Mouse (Mus musculus) macrophage (primary cell): Measurements from ENCODE around the gene Tenm4. TPM values are rescaled to one million over a fixed set of nuclear protein-coding genes. Genes with fewer than 3 reads are reported as not detected.

Experiments used
- H3K27ac ChIP-seq: fragments of 350-480 bp; formaldehyde crosslinking; 2 replicates; pipeline ENCODE4 v1.9.0; 2021
- H3K36me3 ChIP-seq: fragments of 350-480 bp; formaldehyde crosslinking; 2 replicates; pipeline ENCODE4 v1.9.0; 2021; ENCODE audit errors: inconsistent target
- H3K4me3 ChIP-seq: fragments of 350-480 bp; formaldehyde crosslinking; 2 replicates; pipeline ENCODE4 v1.9.0; 2021; ENCODE audit errors: inconsistent target
- H3K79me2 ChIP-seq: fragments of 350-480 bp; formaldehyde crosslinking; 2 replicates; pipeline ENCODE4 v1.9.0; 2021; ENCODE audit errors: inconsistent target
- WGBS: methylation state at CpG from one replicate; pipeline ENCODE4 v1.1.7; 2026; ENCODE audit warnings: inconsistent platforms; ENCODE audit not compliant: missing documents; 5-methylcytosine and 5-hydroxymethylcytosine counted together
- polyA plus RNA-seq: library from polyadenylated mRNA; stranded (reverse); fragments of 250-400 nt; gene quantifications from 3 replicates; pipeline ENCODE4 v1.2.4, GENCODE M21; 2018; ENCODE audit warnings: inconsistent platforms

The Tenm4 gene
- polyA plus RNA-seq, 1 experiment from 2014 or later, result 1.3 TPM

DNA sequence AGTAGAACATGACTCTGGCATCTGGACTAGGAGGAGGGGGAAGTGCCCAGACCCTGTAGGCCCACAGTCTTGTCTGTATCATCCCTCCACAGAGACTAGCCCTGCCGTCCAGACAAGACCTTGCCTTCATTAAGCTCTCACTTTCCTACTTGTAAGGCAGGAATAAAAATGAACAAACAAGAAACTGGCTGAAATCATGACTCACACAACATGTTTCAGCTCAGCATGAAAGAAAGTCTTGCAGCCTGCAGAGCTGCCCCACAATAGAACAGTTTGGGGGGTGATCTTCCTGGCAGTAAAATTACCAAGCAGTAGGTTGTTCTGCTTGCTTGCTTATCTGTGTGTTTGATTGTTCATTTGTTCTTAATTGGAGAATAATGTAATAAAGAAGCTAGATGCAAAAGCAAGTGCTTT is 539.6 kb downstream of the Tenm4 start:
- Histone ChIP-seq H3K27ac (no peak overlapping the region), H3K79me2 (no peaks in the 10 kb centered on the region), H3K4me3 (no peak overlapping the region), H3K36me3 (no peaks in the 10 kb centered on the region)
- 92% methylated on average over 1 of the region's 1 CpGs for WGBS

DNA sequence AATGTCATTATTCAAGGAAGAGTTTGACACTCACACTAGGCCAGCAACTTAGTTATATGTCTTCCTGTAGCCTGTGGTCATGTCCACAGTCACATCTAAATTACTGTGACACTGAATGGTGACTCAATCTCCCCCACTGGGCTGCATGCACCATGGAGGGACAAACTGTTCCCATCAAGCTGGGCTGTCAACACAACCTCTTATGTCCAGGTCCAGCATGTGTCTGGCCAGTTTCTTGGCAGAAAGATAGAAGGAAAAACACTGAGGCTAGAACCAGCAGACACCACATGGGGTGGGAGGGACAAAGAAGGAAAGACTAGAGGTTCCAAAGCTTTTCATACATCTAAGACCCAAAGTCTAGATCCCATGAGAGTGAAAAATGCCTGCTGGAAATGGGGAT is 541.8 kb downstream of the Tenm4 start:
- Histone ChIP-seq H3K4me3 (no peak overlapping the region), H3K36me3 (no peaks in the 10 kb centered on the region), H3K79me2 (no peaks in the 10 kb centered on the region), H3K27ac (no peak overlapping the region)

DNA sequence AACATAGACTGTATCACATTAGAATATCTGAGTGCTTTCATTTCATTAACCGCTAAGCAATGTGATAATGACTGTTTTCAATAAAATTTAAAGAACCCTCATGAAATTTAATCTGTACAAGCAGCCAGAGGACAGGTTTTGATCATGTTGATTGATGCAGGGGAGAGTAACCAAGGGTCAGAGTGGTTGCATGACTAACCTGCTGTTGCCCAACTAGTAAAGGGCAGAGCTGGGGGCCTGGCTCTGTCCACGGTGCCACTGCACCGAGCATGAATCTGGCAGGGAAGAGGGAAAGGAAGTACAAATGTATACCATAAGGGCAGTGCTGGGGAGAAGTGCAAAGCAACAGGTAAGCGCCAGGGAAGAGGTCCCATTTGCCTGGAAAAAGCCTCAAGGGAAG is 545.9 kb downstream of the Tenm4 start:
- Histone ChIP-seq H3K4me3 (no peak overlapping the region), H3K79me2 (no peaks in the 10 kb centered on the region), H3K36me3 (no peaks in the 10 kb centered on the region), H3K27ac (no peak overlapping the region)
- WGBS, result 93% methylated on average over 4 of the region's 4 CpGs

DNA sequence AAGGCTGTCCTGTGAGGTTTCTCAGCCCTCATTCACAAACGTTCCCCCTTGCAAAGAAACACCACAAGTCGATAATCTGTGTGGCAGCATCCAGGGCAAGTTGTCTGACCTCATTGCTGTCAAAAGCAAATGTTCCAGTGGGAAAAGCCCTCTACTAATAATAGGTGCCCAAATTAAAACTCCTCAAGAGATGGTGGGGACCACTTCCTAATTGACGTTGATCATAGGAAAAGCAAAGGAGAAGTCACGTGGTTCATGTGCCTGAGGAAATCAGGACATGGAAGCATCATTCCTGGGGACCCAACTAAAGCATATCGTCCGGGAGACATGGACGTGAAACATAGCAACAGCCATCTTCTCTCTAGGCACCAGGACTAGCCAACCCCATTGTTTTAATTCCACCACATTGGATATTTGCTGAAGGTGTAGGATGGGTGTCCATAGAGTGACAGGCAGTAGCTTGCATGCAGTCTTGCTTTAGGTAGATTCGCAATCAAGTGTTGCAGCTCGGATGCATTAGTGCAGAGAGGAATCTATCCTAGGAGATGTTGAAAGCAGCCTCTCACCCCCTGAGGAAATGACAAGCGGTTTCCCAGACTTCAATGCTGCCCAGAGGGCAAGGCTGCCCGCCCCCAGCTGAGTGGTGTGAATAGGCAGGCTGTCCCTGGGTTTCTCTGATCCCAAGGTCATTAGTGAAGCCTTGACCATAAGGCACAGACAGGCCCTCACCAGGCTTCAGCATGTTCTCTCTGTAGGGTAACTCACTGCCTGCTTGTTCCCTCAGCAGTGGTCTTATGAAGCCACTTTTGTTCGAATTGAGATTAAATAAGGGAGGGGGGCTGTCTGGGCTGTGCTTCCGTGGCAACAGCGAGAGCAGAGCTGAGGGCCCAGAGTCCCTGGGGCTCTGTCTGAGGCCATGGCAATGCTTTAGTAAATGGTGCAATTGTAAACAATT is 547.4 kb downstream of the Tenm4 start:
- Histone ChIP-seq H3K36me3 (no peaks in the 10 kb centered on the region), H3K27ac (no peak overlapping the region), H3K4me3 (no peak overlapping the region), H3K79me2 (no peaks in the 10 kb centered on the region)
- 86% methylated on average over 14 of the region's 14 CpGs for WGBS

DNA sequence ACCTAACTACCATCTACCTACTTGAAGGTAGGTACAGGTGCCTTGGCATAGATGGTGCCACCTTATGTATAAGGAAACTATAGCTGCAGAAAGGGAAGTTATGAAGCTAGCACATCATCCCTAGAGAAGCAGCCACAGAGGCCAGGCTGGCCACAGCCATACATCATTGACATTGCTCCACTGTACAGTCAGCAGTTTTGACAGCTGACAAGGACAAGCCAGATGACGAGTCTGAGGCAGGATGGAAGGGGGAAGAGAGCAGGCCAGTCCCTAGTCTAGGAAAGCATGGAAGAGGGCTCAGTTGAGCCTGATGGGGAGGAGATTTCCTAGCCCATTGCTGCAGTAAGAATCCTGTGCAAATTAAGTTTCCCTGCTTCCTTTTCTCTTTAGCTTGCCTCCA is 548.9 kb downstream of the Tenm4 start:
- Histone ChIP-seq H3K79me2 (no peaks in the 10 kb centered on the region), H3K27ac (no peak overlapping the region), H3K4me3 (no peak overlapping the region), H3K36me3 (no peaks in the 10 kb centered on the region)
- 0% methylated on average over 1 of the region's 1 CpGs for WGBS

DNA sequence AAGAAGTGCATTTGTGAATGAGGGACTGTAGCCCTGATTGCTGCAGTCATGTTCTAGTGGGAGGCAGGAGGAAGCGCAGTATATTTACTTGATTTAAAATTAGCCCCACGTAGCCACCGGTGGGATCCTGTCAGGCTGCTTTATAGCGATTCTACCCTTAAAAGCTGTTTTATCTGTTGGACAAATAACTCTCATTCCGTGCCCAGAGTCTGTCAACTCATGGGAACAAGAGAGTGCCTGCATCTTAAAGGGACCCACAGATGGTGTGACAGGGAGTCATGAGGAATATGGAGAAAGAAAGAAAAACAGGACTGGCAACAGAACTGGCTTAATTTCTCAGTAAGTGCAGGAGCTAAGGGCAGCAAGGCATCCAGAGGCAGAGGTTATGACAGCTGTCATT is 549.4 kb downstream of the Tenm4 start:
- Histone ChIP-seq H3K36me3 (no peaks in the 10 kb centered on the region), H3K79me2 (no peaks in the 10 kb centered on the region), H3K4me3 (no peak overlapping the region), H3K27ac (no peak overlapping the region)
- WGBS, result 76% methylated on average over 5 of the region's 5 CpGs

GRCm38 (mm10) chr7:96722796-96723195 is 551.8 kb downstream of the Tenm4 start:
- H3K36me3 ChIP-seq, result no peaks in the 10 kb centered on the region
- 92% methylated on average over 3 of the region's 3 CpGs for WGBS
- no peaks in the 10 kb centered on the region for H3K79me2 ChIP-seq
- H3K27ac ChIP-seq, result no peak overlapping the region
- no peak overlapping the region for H3K4me3 ChIP-seq

DNA sequence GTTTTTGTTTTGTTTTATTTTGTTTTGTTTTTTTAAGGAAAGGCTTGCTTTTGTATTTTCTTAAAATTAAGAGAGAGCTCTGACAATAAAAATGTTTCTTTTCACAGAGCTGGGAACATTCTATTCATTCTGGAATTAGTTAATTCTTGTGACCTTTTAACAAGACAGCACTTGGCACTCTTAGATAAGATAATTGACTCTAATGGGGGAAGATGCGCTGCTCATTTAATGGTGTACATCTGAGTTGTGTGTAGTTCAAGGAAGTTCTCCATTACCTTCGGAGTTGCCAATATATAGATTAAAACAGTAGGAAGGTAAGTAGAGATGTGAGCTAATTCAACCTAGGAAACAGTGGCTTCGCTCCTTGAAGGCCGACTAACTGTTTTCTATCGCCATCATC is 554.6 kb downstream of the Tenm4 start:
- H3K79me2 ChIP-seq, result no peaks in the 10 kb centered on the region
- no peak overlapping the region for H3K4me3 ChIP-seq
- H3K27ac ChIP-seq, result no peak overlapping the region
- H3K36me3 ChIP-seq, result no peaks in the 10 kb centered on the region
- WGBS, result 98% methylated on average over 5 of the region's 5 CpGs

DNA sequence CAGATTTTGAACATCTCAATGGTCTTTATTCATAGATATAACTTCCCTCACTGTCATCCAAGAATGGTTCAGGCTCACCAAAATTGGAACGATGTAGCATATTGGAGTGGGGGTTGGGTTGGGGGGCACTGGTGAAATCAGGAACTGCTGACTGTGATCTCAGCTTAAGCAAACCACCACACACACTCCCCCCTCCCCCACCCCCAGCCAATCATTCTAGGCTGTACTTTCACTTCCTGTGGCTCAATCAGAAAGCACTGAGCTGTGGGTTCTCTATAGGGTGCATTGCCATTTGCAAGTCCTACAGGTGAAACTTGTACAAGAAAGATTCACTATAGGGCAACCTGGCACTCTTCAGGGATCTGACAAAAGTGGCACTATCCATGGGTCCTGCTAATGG is 559.3 kb downstream of the Tenm4 start:
- Histone ChIP-seq H3K4me3 (no peak overlapping the region), H3K79me2 (no peaks in the 10 kb centered on the region), H3K27ac (no peak overlapping the region), H3K36me3 (no peaks in the 10 kb centered on the region)
- WGBS, result 0% methylated on average over 1 of the region's 1 CpGs

- Histone ChIP-seq H3K36me3 (no peaks in the 10 kb centered on the region), H3K4me3 (no peak overlapping the region), H3K27ac (no peak overlapping the region), H3K79me2 (no peaks in the 10 kb centered on the region)
- WGBS, result 91% methylated on average over 4 of the region's 4 CpGs
These were observed 560.9 kb downstream of the Tenm4 start for GRCm38 (mm10) chr7:96731947-96732346.

GRCm38 (mm10) chr7:96734315-96735058 is 563.4 kb downstream of the Tenm4 start:
- H3K79me2 ChIP-seq, result no peaks in the 10 kb centered on the region
- WGBS, result 20% methylated on average over 7 of the region's 7 CpGs
- no peak overlapping the region for H3K27ac ChIP-seq
- no peaks in the 10 kb centered on the region for H3K36me3 ChIP-seq
- no peak overlapping the region for H3K4me3 ChIP-seq

DNA sequence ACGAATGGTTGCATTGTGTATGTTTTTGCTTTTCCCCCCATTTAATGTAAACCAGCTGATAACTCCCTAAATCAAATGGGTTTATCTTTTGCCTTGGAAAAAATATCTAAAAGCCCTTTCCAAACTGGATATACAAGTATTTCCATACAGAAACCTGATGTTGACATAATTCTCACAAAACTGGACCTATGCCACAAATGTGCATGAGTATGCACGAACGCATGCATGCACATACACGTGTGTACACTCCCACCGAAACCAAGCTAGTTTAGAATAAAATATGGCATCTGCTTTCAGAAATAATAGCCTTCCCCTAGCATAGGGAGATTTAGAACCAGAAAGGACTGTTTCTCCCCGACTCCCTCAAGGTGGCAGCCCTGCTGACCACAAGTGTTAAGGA is 569.6 kb downstream of the Tenm4 start:
- 90% methylated on average over 6 of the region's 6 CpGs for WGBS
- Histone ChIP-seq H3K36me3 (no peaks in the 10 kb centered on the region), H3K79me2 (no peaks in the 10 kb centered on the region), H3K27ac (no peak overlapping the region), H3K4me3 (no peak overlapping the region)

- no peak overlapping the region for H3K27ac ChIP-seq
- WGBS, result 50% methylated on average over 7 of the region's 7 CpGs
- no peaks in the 10 kb centered on the region for H3K79me2 ChIP-seq
- H3K36me3 ChIP-seq, result no peaks in the 10 kb centered on the region
- H3K4me3 ChIP-seq, result no peak overlapping the region
These were observed 571.2 kb downstream of the Tenm4 start for GRCm38 (mm10) chr7:96742221-96742620.

DNA sequence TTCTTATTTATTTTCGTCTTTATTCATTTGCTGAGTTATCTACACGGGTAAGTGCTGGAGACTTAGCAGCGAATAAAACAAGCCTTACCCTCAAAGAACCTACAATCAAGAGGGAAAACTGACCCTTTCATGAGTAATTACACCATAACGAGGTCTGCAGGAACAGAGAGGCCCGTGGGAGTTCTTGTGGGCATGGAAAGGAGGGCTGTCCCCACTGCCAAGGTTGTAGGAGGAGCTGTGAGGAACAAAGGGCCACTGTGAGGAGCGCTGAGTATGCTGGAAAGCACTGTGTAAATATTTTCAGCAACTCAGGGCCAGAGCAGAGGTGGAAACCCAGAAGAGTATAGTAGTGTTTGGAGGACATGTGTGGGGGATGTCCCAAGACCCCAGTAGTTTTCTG is 574.9 kb downstream of the Tenm4 start:
- Histone ChIP-seq H3K27ac (no peak overlapping the region), H3K79me2 (no peaks in the 10 kb centered on the region), H3K36me3 (no peaks in the 10 kb centered on the region), H3K4me3 (no peak overlapping the region)
- WGBS, result 70% methylated on average over 6 of the region's 6 CpGs

GRCm38 (mm10) chr7:96746706-96747105 is 575.7 kb downstream of the Tenm4 start:
- Histone ChIP-seq H3K4me3 (no peak overlapping the region), H3K27ac (no peak overlapping the region), H3K36me3 (no peaks in the 10 kb centered on the region), H3K79me2 (no peaks in the 10 kb centered on the region)
- WGBS, result 44% methylated on average over 4 of the region's 4 CpGs
